Mouse (Mus musculus) MEL (cell line): ENCODE results near the gene Stk10.

Experiments
- CTCF ChIP-seq, 3 experiments: IDR thresholded peaks in 2 of 3; conservative IDR thresholded peaks in 1 of 3; 2 replicates each; pipeline ENCODE4 v1.5.1; 2011 to 2012; ENCODE audit warnings: low read length in 3 of 3, low read depth in 2 of 3, mild to moderate bottlenecking in 2 of 3, improper control_type of control experiment in 1 of 3, inconsistent platforms in 1 of 3, mixed read lengths in 1 of 3, moderate library complexity in 1 of 3; ENCODE audit not compliant: control insufficient read depth in 1 of 3, insufficient read depth in 1 of 3, poor library complexity in 1 of 3, severe bottlenecking in 1 of 3
- GABPA ChIP-seq: IDR thresholded peaks from 2 replicates; pipeline ENCODE4 v1.6.1; 2012; ENCODE audit warnings: low read depth, mild to moderate bottlenecking, inconsistent platforms, low read length, improper control_type of control experiment, moderate library complexity
- GATA1 ChIP-seq: IDR thresholded peaks from 2 replicates; pipeline ENCODE4 v1.6.1; 2011; ENCODE audit warnings: low read depth, low read length, improper control_type of control experiment
- KAT2A ChIP-seq: conservative IDR thresholded peaks from 2 replicates; pipeline ENCODE4 v1.6.1; 2012; ENCODE audit warnings: low read depth, low read length, improper control_type of control experiment, inconsistent platforms
- MYB ChIP-seq: IDR thresholded peaks from 2 replicates; pipeline ENCODE4 v1.6.1; 2011; ENCODE audit warnings: mild to moderate bottlenecking, low read depth, low read length, improper control_type of control experiment
- POLR2A ChIP-seq, 2 experiments: IDR thresholded peaks; 2 replicates each; pipeline ENCODE4 v1.6.1; 2011 to 2012; ENCODE audit warnings: low read length in 2 of 2, mild to moderate bottlenecking in 2 of 2, control low read depth in 1 of 2, improper control_type of control experiment in 1 of 2, low read depth in 1 of 2, moderate library complexity in 1 of 2; ENCODE audit not compliant: control insufficient read depth in 1 of 2, insufficient read depth in 1 of 2, poor library complexity in 1 of 2
- RCOR1 ChIP-seq: IDR thresholded peaks from 2 replicates; pipeline ENCODE4 v1.6.1; 2012; ENCODE audit warnings: low read depth, mild to moderate bottlenecking, inconsistent platforms, low read length, improper control_type of control experiment
- SIN3A ChIP-seq: IDR thresholded peaks from 2 replicates; pipeline ENCODE4 v1.6.1; 2012; ENCODE audit warnings: low read length, improper control_type of control experiment, inconsistent platforms
- TAL1 ChIP-seq: IDR thresholded peaks from 2 replicates; pipeline ENCODE4 v1.6.1; 2012; ENCODE audit warnings: mild to moderate bottlenecking, inconsistent platforms, low read length, moderate library complexity, mixed read lengths
- USF2 ChIP-seq, 2 experiments: IDR thresholded peaks; 2 replicates each; pipeline ENCODE4 v1.6.1; 2011 to 2012; ENCODE audit warnings: improper control_type of control experiment in 2 of 2, low read length in 2 of 2, borderline replicate concordance in 1 of 2, inconsistent platforms in 1 of 2, low read depth in 1 of 2, mild to moderate bottlenecking in 1 of 2; ENCODE audit not compliant: insufficient read depth in 1 of 2
- ZKSCAN1 ChIP-seq: IDR thresholded peaks from 2 replicates; pipeline ENCODE4 v1.6.1; 2012; ENCODE audit warnings: low read depth, mild to moderate bottlenecking, inconsistent platforms, low read length, improper control_type of control experiment, moderate library complexity

- TF ChIP-seq ZKSCAN1 (no peak), POLR2A (IDR thresholded peaks at IDR 0.05; ENCODE audit: control insufficient read depth in 1 of 2, insufficient read depth in 1 of 2, low read depth in 1 of 2, low read length in 2 of 2, poor library complexity in 1 of 2) (peak; percentile 90), SIN3A (peak; percentile 80), MYB (peak; percentile 27; the same call in 1 of the 2 replicates), CTCF (IDR thresholded peaks at IDR 0.05 in 2 of 3, conservative IDR thresholded peaks at IDR 0.05 in 1 of 3; ENCODE audit: control insufficient read depth in 1 of 3, insufficient read depth in 1 of 3, low read depth in 2 of 3, low read length in 3 of 3, poor library complexity in 1 of 3, severe bottlenecking in 1 of 3) (no peak), TAL1 (no peak), GABPA (no peak), GATA1 (no peak), RCOR1 (no peak), USF2 (IDR thresholded peaks at IDR 0.05; ENCODE audit: borderline replicate concordance in 1 of 2, insufficient read depth in 1 of 2, low read depth in 1 of 2, low read length in 2 of 2) (no peak), KAT2A (no peak; the same call in 1 of the 2 replicates)
These were observed at the start of gene Stk10 for GRCm38 (mm10) chr11:32532765-32533481.
